Mouse (Mus musculus): ENCODE data around the gene Inca1. TPM values are rescaled to one million over a fixed set of nuclear protein-coding genes. Genes with fewer than 3 reads are reported as not detected.

Gene Inca1
- polyA plus RNA-seq, 1 experiment, result 19.6 TPM

GRCm38 (mm10) chr11:70652029-70652883 is 47.7 kb downstream of the Inca1 start:
- Histone ChIP-seq H3K4me1 (ENCODE audit: control insufficient read depth, insufficient read depth, low read length) (peaks cover 24% of the 10 kb centered on the region), H3K36me3 (ENCODE audit: control insufficient read depth, insufficient read depth, low read length) (no peaks in the 10 kb centered on the region; the same call in 1 of the 2 replicates), H3K27me3 (ENCODE audit: control insufficient read depth, insufficient read depth, low read length) (no peaks in the 10 kb centered on the region), H3K27ac (ENCODE audit: control insufficient read depth, insufficient read depth, low read depth, low read length) (no peak overlapping the region; the same call in 1 of the 2 replicates), H3K4me3 (ENCODE audit: control insufficient read depth, low read depth, low read length) (peak overlapping the region; percentile 100)
- TF ChIP-seq CTCF (IDR thresholded peaks at IDR 0.05; ENCODE audit: control insufficient read depth, insufficient read depth, insufficient replicate concordance, low read depth, low read length) (no peak), POLR2A (IDR thresholded peaks at IDR 0.05; ENCODE audit: control insufficient read depth, low read depth, low read length) (no peak)

GRCm38 (mm10) chr11:70651391-70651790 is 48.6 kb downstream of the Inca1 start:
- TF ChIP-seq POLR2A (IDR thresholded peaks at IDR 0.05; ENCODE audit: control insufficient read depth, low read depth, low read length) (no peak), CTCF (IDR thresholded peaks at IDR 0.05; ENCODE audit: control insufficient read depth, insufficient read depth, insufficient replicate concordance, low read depth, low read length) (no peak)
- Histone ChIP-seq H3K4me1 (ENCODE audit: control insufficient read depth, insufficient read depth, low read length) (peaks cover 19% of the 10 kb centered on the region), H3K27ac (ENCODE audit: control insufficient read depth, insufficient read depth, low read depth, low read length) (no peak overlapping the region), H3K36me3 (ENCODE audit: control insufficient read depth, insufficient read depth, low read length) (no peaks in the 10 kb centered on the region; the same call in 1 of the 2 replicates), H3K4me3 (ENCODE audit: control insufficient read depth, low read depth, low read length) (no peak overlapping the region), H3K27me3 (ENCODE audit: control insufficient read depth, insufficient read depth, low read length) (no peaks in the 10 kb centered on the region)

GRCm38 (mm10) chr11:70650322-70651175 is 49.4 kb downstream of the Inca1 start:
- H3K27ac ChIP-seq (ENCODE audit: control insufficient read depth, insufficient read depth, low read depth, low read length), result no peak overlapping the region
- H3K4me3 ChIP-seq (ENCODE audit: control insufficient read depth, low read depth, low read length), result no peak overlapping the region
- no peaks in the 10 kb centered on the region for H3K27me3 ChIP-seq (ENCODE audit: control insufficient read depth, insufficient read depth, low read length)
- peaks cover 19% of the 10 kb centered on the region for H3K4me1 ChIP-seq (ENCODE audit: control insufficient read depth, insufficient read depth, low read length)
- no peaks in the 10 kb centered on the region; the same call in 1 of the 2 replicates for H3K36me3 ChIP-seq (ENCODE audit: control insufficient read depth, insufficient read depth, low read length)
- TF ChIP-seq POLR2A (IDR thresholded peaks at IDR 0.05; ENCODE audit: control insufficient read depth, low read depth, low read length), result no peak
- no peak for TF ChIP-seq CTCF (IDR thresholded peaks at IDR 0.05; ENCODE audit: control insufficient read depth, insufficient read depth, insufficient replicate concordance, low read depth, low read length)

- Histone ChIP-seq H3K4me3 (ENCODE audit: control insufficient read depth, low read depth, low read length) (no peak overlapping the region), H3K4me1 (ENCODE audit: control insufficient read depth, insufficient read depth, low read length) (peaks cover 19% of the 10 kb centered on the region), H3K36me3 (ENCODE audit: control insufficient read depth, insufficient read depth, low read length) (no peaks in the 10 kb centered on the region; the same call in 1 of the 2 replicates), H3K27me3 (ENCODE audit: control insufficient read depth, insufficient read depth, low read length) (no peaks in the 10 kb centered on the region), H3K27ac (ENCODE audit: control insufficient read depth, insufficient read depth, low read depth, low read length) (no peak overlapping the region)
- no peak for TF ChIP-seq CTCF (IDR thresholded peaks at IDR 0.05; ENCODE audit: control insufficient read depth, insufficient read depth, insufficient replicate concordance, low read depth, low read length)
- TF ChIP-seq POLR2A (IDR thresholded peaks at IDR 0.05; ENCODE audit: control insufficient read depth, low read depth, low read length), result no peak
These were observed 50.7 kb downstream of the Inca1 start for GRCm38 (mm10) chr11:70649185-70649734.

GRCm38 (mm10) chr11:70648512-70648911 is 51.4 kb downstream of the Inca1 start:
- TF ChIP-seq CTCF (IDR thresholded peaks at IDR 0.05; ENCODE audit: control insufficient read depth, insufficient read depth, insufficient replicate concordance, low read depth, low read length) (no peak), POLR2A (IDR thresholded peaks at IDR 0.05; ENCODE audit: control insufficient read depth, low read depth, low read length) (no peak)
- Histone ChIP-seq H3K27me3 (ENCODE audit: control insufficient read depth, insufficient read depth, low read length) (no peaks in the 10 kb centered on the region), H3K36me3 (ENCODE audit: control insufficient read depth, insufficient read depth, low read length) (no peaks in the 10 kb centered on the region; the same call in 1 of the 2 replicates), H3K27ac (ENCODE audit: control insufficient read depth, insufficient read depth, low read depth, low read length) (no peak overlapping the region), H3K4me1 (ENCODE audit: control insufficient read depth, insufficient read depth, low read length) (peaks cover 19% of the 10 kb centered on the region), H3K4me3 (ENCODE audit: control insufficient read depth, low read depth, low read length) (no peak overlapping the region)

- Histone ChIP-seq H3K4me1 (ENCODE audit: control insufficient read depth, insufficient read depth, low read length) (peaks cover 18% of the 10 kb centered on the region), H3K27ac (ENCODE audit: control insufficient read depth, insufficient read depth, low read depth, low read length) (peak overlapping the region; percentile 99), H3K4me3 (ENCODE audit: control insufficient read depth, low read depth, low read length) (peak overlapping the region; percentile 98), H3K36me3 (ENCODE audit: control insufficient read depth, insufficient read depth, low read length) (no peaks in the 10 kb centered on the region; the same call in 1 of the 2 replicates), H3K27me3 (ENCODE audit: control insufficient read depth, insufficient read depth, low read length) (no peaks in the 10 kb centered on the region)
- TF ChIP-seq CTCF (IDR thresholded peaks at IDR 0.05; ENCODE audit: control insufficient read depth, insufficient read depth, insufficient replicate concordance, low read depth, low read length) (no peak), POLR2A (IDR thresholded peaks at IDR 0.05; ENCODE audit: control insufficient read depth, low read depth, low read length) (no peak; the same call in 1 of the 2 replicates)
These were observed 52.1 kb downstream of the Inca1 start for GRCm38 (mm10) chr11:70647716-70648420.

Data from testis, adult 2 months (tissue).